In genomic region chr11:120731858-120732680, GRCm38 (mm10) we compare ENCODE assay signal across 12 mouse cellular contexts. TPM values are rescaled to one million over a fixed set of nuclear protein-coding genes. Genes with fewer than 3 reads are reported as not detected.
DNase-seq lines count a peak whose midpoint lies in the region; ATAC-seq lines count a peak whose summit lies in the region.
"Had no signal": no experiment of that assay in that cellular context is flagged by ENCODE, and none has a peak within 500 bp of the region (broad histone marks: within the 10 kb centered on the region; RNA-seq: fewer than 3 reads in every experiment).

Gene Cbr2, minus strand, starts transcription at chr11:120732114.

- H3K36me3 ChIP-seq in heart, embryonic 11.5 days (ENCODE audit: control insufficient read depth, insufficient read depth, low read length): no peaks in the 10 kb centered on the region
- H3K36me3 ChIP-seq in lung, embryonic 15.5 days: no peaks in the 10 kb centered on the region
- H3K36me3 ChIP-seq: hindbrain, embryonic 13.5 days; neural tube, embryonic 12.5 days had no signal

- no peak within 1 kb of the TSS for H3K4me3 ChIP-seq in heart, embryonic 11.5 days (ENCODE audit: low read depth, low read length)
- no peak within 1 kb of the TSS for H3K4me3 ChIP-seq in lung, embryonic 15.5 days
- H3K4me3 ChIP-seq: hindbrain, embryonic 13.5 days; neural tube, embryonic 12.5 days had no signal

- no peak within 1 kb of the TSS for H3K4me2 ChIP-seq in heart, embryonic 11.5 days
- H3K4me2 ChIP-seq in lung, embryonic 15.5 days: no peak within 1 kb of the TSS
- H3K4me2 ChIP-seq: hindbrain, embryonic 13.5 days; neural tube, embryonic 12.5 days had no signal

- no peak for ATAC-seq in heart, embryonic 11.5 days (replicated peaks; ENCODE audit: insufficient number of reproducible peaks, low FRiP score, low TSS enrichment)
- no peak for ATAC-seq in lung, embryonic 15.5 days (ENCODE audit: borderline replicate concordance, extremely low read depth, low FRiP score, low TSS enrichment)

- H3K4me1 ChIP-seq in heart, embryonic 11.5 days (ENCODE audit: control insufficient read depth, insufficient read depth, low read length): 0 out of 2 replicates have a peak, but pooled peaks cover 3% of the 10 kb centered on the region
- H3K4me1 ChIP-seq in lung, embryonic 15.5 days: peaks cover 20% of the 10 kb centered on the region

- WGBS in heart, embryonic 11.5 days (ENCODE audit: insufficient replicate concordance): 68% methylated on average over 12 of the region's 12 CpGs
- 69% methylated on average over 12 of the region's 12 CpGs for WGBS in lung, embryonic 15.5 days

- DNase-seq in gastrocnemius, adult 18-20 months (ENCODE audit: low spot score): no peak
- DNase-seq in gastrocnemius, postnatal 25 days: no peak
- DNase-seq in 416B (ENCODE audit: low read depth): peak; percentile 39
- DNase-seq in layer of hippocampus, postnatal 36 days: no peak
- no peak for DNase-seq in layer of hippocampus, adult 9-11 months
- DNase-seq in cerebellum, postnatal 36 days: no peak

- no peak within 1 kb of the TSS for H3K9ac ChIP-seq in heart, embryonic 11.5 days (ENCODE audit: low read depth, low read length)
- no peak within 1 kb of the TSS for H3K9ac ChIP-seq in lung, embryonic 15.5 days
- H3K9ac ChIP-seq: hindbrain, embryonic 13.5 days; neural tube, embryonic 12.5 days had no signal

- peaks cover 23% of the 10 kb centered on the region for H3K27me3 ChIP-seq in heart, embryonic 11.5 days (ENCODE audit: control insufficient read depth, insufficient read depth, low read length)
- no peaks in the 10 kb centered on the region for H3K27me3 ChIP-seq in lung, embryonic 15.5 days

- H3K9me3 ChIP-seq in heart, embryonic 11.5 days (replicated peaks; ENCODE audit: control insufficient read depth, low read length): no peaks in the 10 kb centered on the region
- H3K9me3 ChIP-seq in lung, embryonic 15.5 days: no peaks in the 10 kb centered on the region
- H3K9me3 ChIP-seq: hindbrain, embryonic 13.5 days; neural tube, embryonic 12.5 days had no signal

- 0 out of 2 replicates have a peak within 1 kb of the TSS, but pooled peaks have one; percentile 41 for H3K27ac ChIP-seq in heart, embryonic 11.5 days (ENCODE audit: low read depth, low read length)
- H3K27ac ChIP-seq in lung, embryonic 15.5 days: peak within 1 kb of the TSS; percentile 38; the same call in 1 of the 2 replicates
- H3K27ac ChIP-seq: hindbrain, embryonic 13.5 days; neural tube, embryonic 12.5 days had no signal

RNA-seq across cellular contexts. Expression of gene Cbr2, which starts in this region (rescaled TPM):
- total RNA-seq in gastrocnemius, adult 18-20 months (2021): 10 to 100 TPM; 11.6 to 16.9 TPM
- total RNA-seq in gastrocnemius, postnatal 25 days (2021): 10 to 100 TPM in 1 of 2 experiments, 1 to 10 TPM in 1; 9.6 to 16.9 TPM
- 0.36 and 1.0 TPM in 2 replicates for polyA plus RNA-seq in heart, embryonic 11.5 days (2014; fragmentation: Nextera tagmentation; extraction: Ambion mirVana)
- 102 and 103 TPM in 2 replicates for polyA plus RNA-seq in lung, embryonic 15.5 days (2015; fragmentation: Nextera tagmentation; extraction: Ambion mirVana)
- total RNA-seq in layer of hippocampus, postnatal 36 days (2021): 1 to 10 TPM; 1.7 to 2.3 TPM
- total RNA-seq: common myeloid progenitor, adult 5-6 weeks; liver, adult 2 months had no signal

Comparison
In these comparisons a context has a peak if more than half of its experiments do, and no peak if none do; other contexts are left out.
1. RNA of gene Cbr2 (polyA plus RNA-seq): 102 to 103 TPM in lung, embryonic 15.5 days; 0.36 to 1.0 TPM in heart, embryonic 11.5 days; every median in the first group is over 10 times any median in the second.